Mouse (Mus musculus) liver, embryonic 14.5 days (tissue): Measurements from ENCODE around the gene Sebox. TPM values are rescaled to one million over a fixed set of nuclear protein-coding genes. Genes with fewer than 3 reads are reported as not detected.

Experiments used
- ATAC-seq: fragments of 200-750 bp; cut with Nextera tagmentation; 2 replicates; pipeline ENCODE4 v1.8.0; 2017; ENCODE audit warnings: moderate number of reproducible peaks, mild to moderate bottlenecking, moderate library complexity; ENCODE audit not compliant: insufficient read depth
- DNase-seq, 3 experiments: peaks; one replicate each; pipeline ENCODE4 v3.0.0-alpha.2; 2012 to 2013; ENCODE audit warnings: low read depth in 3 of 3, low spot score in 3 of 3
- H3K27ac ChIP-seq: fragments of 300-500 bp; sonication (generic); 2 replicates; pipeline ENCODE4 v1.5.1; 2014; ENCODE audit warnings: moderate library complexity, mild to moderate bottlenecking, control low read depth, inconsistent platforms
- H3K27me3 ChIP-seq: fragments of 300-500 bp; sonication (generic); 2 replicates; pipeline ENCODE4 v1.6.1; 2014; ENCODE audit warnings: mild to moderate bottlenecking, low read length, moderate library complexity; ENCODE audit not compliant: control insufficient read depth, insufficient read depth
- H3K36me3 ChIP-seq: fragments of 300-500 bp; sonication (generic); replicated peaks from 2 replicates; pipeline ENCODE4 v1.6.1; 2014; ENCODE audit warnings: low read depth; ENCODE audit not compliant: control insufficient read depth, insufficient read depth
- H3K4me1 ChIP-seq, 2 experiments: fragments of 200-500 bp in 1 of 2; fragments of 300-500 bp in 1 of 2; sonication (generic) in 1 of 2; replicated peaks; 2 replicates each; pipeline ENCODE4 v1.6.1; 2012 to 2014; ENCODE audit warnings: antibody characterized with exemption in 1 of 2, inconsistent platforms in 1 of 2, low read length in 1 of 2; ENCODE audit not compliant: control insufficient read depth in 2 of 2, insufficient read depth in 2 of 2
- H3K4me2 ChIP-seq: fragments of 300-500 bp; sonication (generic); 2 replicates; pipeline ENCODE4 v1.6.1; 2014; ENCODE audit warnings: low read depth, mild to moderate bottlenecking, control low read depth, moderate library complexity
- H3K4me3 ChIP-seq, 2 experiments: fragments of 200-500 bp in 1 of 2; fragments of 300-500 bp in 1 of 2; sonication (generic) in 1 of 2; 2 replicates each; pipeline ENCODE4 v1.5.1; 2012 to 2014; ENCODE audit warnings: low read depth in 2 of 2, low read length in 2 of 2, mild to moderate bottlenecking in 2 of 2, control low read depth in 1 of 2, inconsistent platforms in 1 of 2, moderate library complexity in 1 of 2; ENCODE audit not compliant: insufficient read depth in 1 of 2
- H3K9ac ChIP-seq: fragments of 300-500 bp; sonication (generic); replicated peaks from 2 replicates; pipeline ENCODE4 v1.6.1; 2014; ENCODE audit warnings: mild to moderate bottlenecking, control low read depth, moderate library complexity
- H3K9me3 ChIP-seq: fragments of 300-500 bp; sonication (generic); 2 replicates; pipeline ENCODE4 v1.6.1; 2016; ENCODE audit warnings: low read length, mixed read lengths; ENCODE audit not compliant: control insufficient read depth
- CTCF ChIP-seq: IDR thresholded peaks from 2 replicates; pipeline ENCODE4 v1.5.1; 2016; ENCODE audit warnings: antibody characterized with exemption, low read depth, control low read depth
- EP300 ChIP-seq: IDR thresholded peaks from 2 replicates; pipeline ENCODE4 v1.6.1; 2016; ENCODE audit warnings: antibody characterized with exemption, low read depth
- WGBS: fragments of 180-500 bp; shearing (Covaris S2); extraction: QIAGEN DNeasy Blood & Tissue Kit; methylation state at CpG from one replicate; pipeline ENCODE4 v1.1.7; 2014; ENCODE audit not compliant: insufficient replicate concordance; 5-methylcytosine and 5-hydroxymethylcytosine counted together
- polyA plus RNA-seq, 2 experiments: library from polyadenylated mRNA; depleted of rRNA in 1 of 2; stranded (reverse) in 1 of 2; unstranded in 1 of 2; fragments of >200 nt; fragmentation: Nextera tagmentation in 1 of 2; extraction: Ambion mirVana in 1 of 2; gene quantifications; 2 replicates each; pipeline versions ENCODE4 v1.2.1 to v1.2.3; 2012 to 2014

The Sebox gene
- polyA plus RNA-seq, 2 experiments, result 0.28 to 0.39 TPM

- Histone ChIP-seq H3K4me2 (no peak overlapping the region), H3K9ac (no peak overlapping the region), H3K4me3 (no peak overlapping the region), H3K27ac (no peak overlapping the region), H3K36me3 (no peaks in the 10 kb centered on the region), H3K4me1 (no peaks in the 10 kb centered on the region), H3K9me3 (no peaks in the 10 kb centered on the region), H3K27me3 (peaks cover 18% of the 10 kb centered on the region)
- WGBS, result 37% methylated on average over 7 of the region's 7 CpGs
- no peak for ATAC-seq
- no peak for DNase-seq
- TF ChIP-seq CTCF (no peak), EP300 (no peak)
Measured at GRCm38 (mm10) chr11:78483639-78484038, 19.6 kb upstream of the Sebox start.

DNA sequence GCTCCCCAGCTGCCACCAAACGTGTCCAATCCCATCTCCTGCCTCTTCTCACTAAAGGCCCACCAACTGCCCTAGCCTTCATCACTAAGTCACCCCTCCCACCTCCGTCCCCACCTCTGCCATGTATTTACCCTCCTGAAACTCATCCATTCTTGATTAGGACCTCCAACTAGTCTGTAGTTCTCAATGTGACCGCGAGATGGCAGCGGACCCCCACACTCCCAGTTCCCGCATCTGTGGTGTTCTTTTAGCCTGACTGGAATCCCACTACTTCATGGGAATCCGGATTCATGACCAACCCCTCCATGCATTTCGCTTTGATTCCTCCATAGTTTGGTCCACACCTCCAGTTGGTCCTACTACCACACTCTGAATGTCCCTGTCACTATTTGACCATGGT, 15.1 kb upstream of the Sebox start:
- no peak overlapping the region for H3K4me3 ChIP-seq
- WGBS, result 1% methylated on average over 8 of the region's 8 CpGs
- no peak overlapping the region for H3K9ac ChIP-seq
- TF ChIP-seq CTCF (peak; percentile 87), EP300 (no peak)
- no peak overlapping the region for H3K27ac ChIP-seq
- no peak overlapping the region for H3K4me2 ChIP-seq
- H3K27me3 ChIP-seq, result peaks cover 42% of the 10 kb centered on the region
- H3K4me1 ChIP-seq, result no peaks in the 10 kb centered on the region
- ATAC-seq (no peak), DNase-seq (no peak)
- H3K36me3 ChIP-seq, result no peaks in the 10 kb centered on the region
- no peaks in the 10 kb centered on the region for H3K9me3 ChIP-seq

- ATAC-seq (no peak), DNase-seq (no peak)
- peaks cover 52% of the 10 kb centered on the region for H3K27me3 ChIP-seq
- no peaks in the 10 kb centered on the region for H3K36me3 ChIP-seq
- no peak overlapping the region for H3K4me3 ChIP-seq
- H3K4me2 ChIP-seq, result peak overlapping the region; percentile 11
- TF ChIP-seq EP300 (no peak), CTCF (peak; percentile 31; the same call in 1 of the 2 replicates)
- H3K9ac ChIP-seq, result no peak overlapping the region
- H3K4me1 ChIP-seq, result no peaks in the 10 kb centered on the region
- no peak overlapping the region for H3K27ac ChIP-seq
- 9% methylated on average over 47 of the region's 48 CpGs for WGBS
- H3K9me3 ChIP-seq, result no peaks in the 10 kb centered on the region
Measured at GRCm38 (mm10) chr11:78490781-78491241, 12.4 kb upstream of the Sebox start.

DNA sequence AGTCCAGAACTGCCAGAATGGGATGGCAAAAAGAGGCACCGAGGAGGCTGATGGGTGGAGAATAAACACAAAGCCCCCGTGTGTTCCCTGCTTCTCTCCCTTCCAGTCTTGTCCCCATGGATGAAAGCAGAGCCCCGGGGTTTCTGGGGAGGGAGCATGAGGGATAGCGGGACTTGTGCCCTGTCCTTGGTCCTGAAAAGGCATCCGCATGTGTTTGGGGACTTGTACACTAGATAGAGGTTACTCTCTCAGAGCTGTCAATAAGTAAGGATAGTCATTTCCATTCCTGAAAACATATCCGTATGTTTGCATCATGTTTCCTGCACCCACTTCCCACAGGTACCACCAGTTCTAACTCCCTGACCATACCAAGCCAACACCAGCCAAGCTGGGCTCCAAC, 7.3 kb upstream of the Sebox start:
- Histone ChIP-seq H3K27me3 (peaks cover 44% of the 10 kb centered on the region), H3K27ac (no peak overlapping the region), H3K4me2 (no peak overlapping the region), H3K36me3 (no peaks in the 10 kb centered on the region), H3K9ac (no peak overlapping the region), H3K4me1 (no peaks in the 10 kb centered on the region; a peak in 1 of 4 replicates), H3K9me3 (no peaks in the 10 kb centered on the region), H3K4me3 (no peak overlapping the region)
- 5% methylated on average over 6 of the region's 6 CpGs for WGBS
- DNase-seq (no peak), ATAC-seq (no peak)
- TF ChIP-seq CTCF (no peak), EP300 (no peak)

DNA sequence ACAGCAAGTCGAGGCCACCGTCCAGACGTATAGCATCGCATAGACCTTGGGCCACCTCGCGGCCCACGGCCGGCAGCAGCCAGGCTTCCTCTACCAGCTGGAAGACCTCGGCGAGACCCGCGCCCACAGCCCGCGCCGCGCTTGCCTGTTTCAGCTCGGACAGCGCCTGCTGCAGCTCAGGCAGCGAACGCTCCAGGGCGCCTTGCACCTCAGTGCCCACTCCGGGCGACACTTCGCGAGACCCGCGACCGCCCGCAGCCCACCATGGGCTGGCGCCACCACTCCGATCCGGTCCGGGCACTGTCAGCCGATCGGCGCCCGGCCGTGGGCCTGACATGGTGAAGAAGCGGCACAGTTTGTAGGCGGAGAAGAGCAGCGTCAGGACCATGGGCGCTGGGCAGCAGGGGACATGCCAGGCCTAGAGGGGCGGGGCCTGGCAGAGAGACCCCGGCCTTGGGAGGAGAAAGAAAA, 6.1 kb upstream of the Sebox start:
- Histone ChIP-seq H3K4me2 (peak overlapping the region; percentile 65), H3K9me3 (no peaks in the 10 kb centered on the region), H3K4me1 (no peaks in the 10 kb centered on the region; a peak in 1 of 4 replicates), H3K9ac (no peak overlapping the region), H3K4me3 (peak overlapping the region; percentile 1 to 43; a peak in 2 of 4 replicates), H3K27ac (no peak overlapping the region), H3K27me3 (peaks cover 36% of the 10 kb centered on the region), H3K36me3 (no peaks in the 10 kb centered on the region)
- ATAC-seq, result no peak
- no peak for DNase-seq
- TF ChIP-seq EP300 (no peak), CTCF (no peak)
- under 1% methylated on average over 44 of the region's 44 CpGs for WGBS
